Mouse (Mus musculus) T-helper 2 cell (primary cell): ENCODE data around the gene Scly.

Experiments
- in situ Hi-C: fragments of 300-600 bp; cut with MboI, MseI; formaldehyde crosslinking; loops from one replicate; pipeline ENCODE4 v1.15.1; 2025; ENCODE audit warnings: high pct_unique_total_duplicates

The Scly gene

DNA sequence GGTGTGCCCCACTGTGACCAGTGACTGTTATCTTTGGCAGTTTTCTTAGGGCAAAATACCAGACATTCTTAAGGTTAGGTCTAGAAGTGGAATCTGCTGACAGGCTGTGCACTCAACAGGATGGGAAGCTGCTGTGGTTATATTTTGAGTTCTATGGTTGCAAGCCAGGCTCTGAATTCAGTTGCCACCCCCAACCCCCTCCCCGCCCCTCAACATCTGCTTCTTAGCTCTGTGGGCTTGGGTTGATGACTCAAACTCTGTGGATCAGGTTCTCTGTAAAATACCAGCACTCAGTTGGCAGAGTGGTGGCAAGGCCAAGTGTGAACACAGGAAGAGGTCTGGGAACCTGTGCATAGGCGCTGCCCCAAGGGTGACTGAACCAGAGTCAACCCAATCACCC lies 54.1 kb downstream of the Scly start:
- in situ Hi-C loops: no loop called here

DNA sequence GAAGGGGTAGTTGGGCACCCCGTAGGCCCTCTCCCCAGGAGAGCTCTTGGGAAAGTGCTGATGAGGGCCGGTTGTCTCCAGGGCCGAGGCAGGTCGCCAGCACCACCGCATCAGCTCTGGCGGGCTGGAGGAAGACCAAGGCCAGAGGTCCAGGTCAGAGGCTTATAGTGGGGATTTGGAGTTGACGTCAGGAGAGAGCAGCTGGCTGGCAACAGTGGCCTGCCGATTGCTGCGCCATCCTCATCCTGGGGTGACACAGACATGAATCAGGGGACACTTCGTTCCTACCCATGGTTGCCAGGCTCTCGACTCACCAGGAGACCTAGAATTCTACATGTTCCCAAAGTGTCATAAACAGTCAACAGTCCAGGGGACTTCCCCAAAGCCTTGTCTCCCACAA lies 58.0 kb downstream of the Scly start:
- in situ Hi-C loops: no loop called here

DNA sequence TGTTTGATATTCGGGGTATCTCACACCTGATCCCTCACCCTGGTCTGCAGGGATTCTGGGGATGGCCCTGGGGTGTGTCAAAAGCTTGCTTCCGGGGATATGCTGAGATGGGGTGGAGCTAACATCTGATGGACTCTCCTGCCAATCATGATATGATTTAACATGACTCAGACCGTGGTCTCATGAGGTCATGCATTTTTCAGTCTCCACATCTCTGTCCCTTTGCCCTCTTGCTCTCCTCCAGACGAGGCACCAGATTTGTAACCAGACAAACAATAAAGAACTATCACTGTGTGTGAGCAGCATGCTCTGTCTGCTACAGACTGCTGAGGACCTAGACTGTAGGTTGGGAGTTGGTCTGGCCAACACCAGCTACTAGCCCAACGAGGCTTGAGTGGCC lies 64.0 kb downstream of the Scly start:
- in situ Hi-C loops: no loop called here

DNA sequence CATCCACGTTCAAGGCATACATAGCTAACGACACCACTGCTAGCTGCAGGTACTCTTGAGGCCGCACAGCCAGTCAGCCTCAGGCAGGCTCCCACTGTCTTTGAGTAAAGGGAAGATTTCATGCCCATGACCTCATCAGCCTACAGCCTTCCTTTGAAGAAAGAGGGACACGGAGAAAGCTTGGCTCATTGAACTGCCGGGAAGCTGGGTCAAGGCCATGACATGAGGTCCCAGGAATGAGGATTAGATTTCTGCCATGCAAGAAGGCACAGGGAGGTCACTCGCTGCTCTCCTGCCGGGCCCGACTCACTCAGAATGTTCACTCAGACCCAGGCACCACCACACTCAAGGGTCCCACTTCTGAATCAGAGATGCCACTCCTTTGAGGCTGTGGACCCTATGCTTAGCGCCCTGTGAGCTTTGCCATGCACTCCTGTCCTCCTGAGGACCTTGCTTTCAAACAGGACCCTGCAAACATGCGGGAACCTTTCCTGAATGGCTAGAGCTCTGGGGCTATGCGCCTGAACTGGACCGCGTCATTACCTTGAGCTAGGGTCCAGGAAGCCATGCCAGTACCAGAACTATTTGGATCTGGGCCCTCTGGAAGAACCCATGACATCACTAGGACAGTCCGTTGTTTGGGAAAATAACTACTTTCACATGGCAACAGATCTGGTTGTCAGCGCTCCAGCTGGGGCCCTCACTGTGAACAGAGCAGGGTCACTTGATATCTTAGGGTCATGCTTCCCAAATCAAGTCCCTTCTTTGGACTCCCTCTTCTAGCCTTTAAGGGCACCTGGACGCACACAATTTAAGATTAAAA lies 66.9 kb downstream of the Scly start:
- in situ Hi-C loops: no loop called here

DNA sequence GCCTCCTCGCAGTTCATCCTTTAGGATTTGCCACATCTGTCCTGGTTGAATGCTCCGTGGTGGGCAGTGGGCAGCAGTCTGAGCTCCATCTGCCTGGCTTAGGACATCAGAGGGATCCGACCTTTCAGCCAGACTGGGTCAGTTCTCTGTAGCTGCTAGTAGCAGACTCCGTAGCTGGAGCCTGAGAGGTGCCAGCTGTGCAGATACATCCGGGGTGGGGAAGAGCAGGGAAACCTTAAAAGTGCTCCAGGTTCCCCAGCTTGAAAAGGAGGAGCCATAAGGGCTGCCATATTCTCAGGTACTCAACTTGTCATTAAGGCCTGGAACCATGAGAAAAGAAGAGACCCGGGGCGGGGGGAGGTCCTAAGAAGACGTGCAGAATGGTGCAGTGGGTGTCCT lies 67.7 kb downstream of the Scly start:
- in situ Hi-C loops: no loop called here

DNA sequence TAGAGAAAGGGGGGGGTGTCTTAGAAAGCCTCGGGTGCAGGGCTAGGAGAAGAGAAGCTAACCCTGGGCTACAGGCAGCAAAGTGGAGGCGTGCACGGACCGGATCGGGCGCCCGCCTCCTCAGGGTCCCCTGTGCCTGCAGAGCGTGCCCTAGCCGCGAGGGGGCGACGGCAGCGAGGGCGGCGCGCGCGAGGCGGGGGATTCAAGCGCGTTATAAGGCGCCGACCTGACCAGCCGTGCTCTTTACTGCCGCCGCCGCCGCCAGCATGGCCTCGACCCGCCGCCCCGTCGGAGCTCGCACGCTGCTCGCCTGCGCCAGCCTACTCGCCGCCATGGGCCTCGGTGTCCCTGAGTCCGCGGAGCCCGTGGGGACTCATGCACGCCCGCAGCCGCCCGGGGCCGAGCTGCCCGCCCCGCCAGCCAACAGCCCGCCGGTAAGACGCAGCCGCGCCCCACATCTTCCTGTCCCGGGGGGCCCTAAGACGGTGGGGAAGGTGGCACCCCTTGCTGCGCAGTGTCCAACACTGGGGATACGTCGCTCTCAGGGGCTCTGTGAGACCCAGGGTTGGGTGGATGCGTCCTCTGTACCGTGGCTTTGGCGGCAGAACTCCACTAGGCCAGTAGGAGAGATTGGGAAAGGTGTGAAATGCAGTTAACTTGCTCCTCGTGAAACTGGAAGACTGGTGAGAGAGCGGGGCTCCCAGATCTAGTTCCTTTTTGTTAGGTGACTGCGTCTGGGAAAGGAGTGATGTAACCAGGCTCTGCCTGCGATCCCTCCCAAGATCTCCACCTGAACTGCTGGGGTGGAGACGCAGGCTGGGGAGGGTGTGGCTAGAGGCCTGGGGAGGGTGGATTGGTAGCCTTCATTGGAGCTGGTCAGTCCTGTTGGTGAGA lies 68.3 kb downstream of the Scly start, which contains the start of gene Erfe:
Gene Erfe, plus strand, starts transcription at position 216 of the 894 bp plus-strand sequence.
- in situ Hi-C loops: no loop called here

DNA sequence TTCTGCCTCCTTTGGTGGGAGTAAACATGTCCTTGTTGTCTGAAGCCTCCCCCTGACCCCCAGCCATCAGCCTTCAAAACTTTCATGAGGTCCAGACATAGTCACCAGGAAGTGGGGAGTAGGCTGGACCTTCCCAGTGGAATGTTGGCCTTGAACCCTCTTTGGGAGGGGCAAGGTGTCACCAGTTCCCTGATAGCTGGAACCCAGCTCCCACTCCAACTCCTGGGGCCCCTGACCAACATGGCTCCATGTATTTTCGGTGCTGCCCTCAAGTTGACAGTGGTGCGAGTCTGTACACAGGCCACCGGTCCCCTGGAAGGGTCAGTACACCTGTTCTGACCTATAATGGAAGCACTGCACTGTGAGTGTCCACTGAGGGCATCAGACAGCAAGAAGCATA lies 69.2 kb downstream of the Scly start:
- in situ Hi-C loops: no loop called here

DNA sequence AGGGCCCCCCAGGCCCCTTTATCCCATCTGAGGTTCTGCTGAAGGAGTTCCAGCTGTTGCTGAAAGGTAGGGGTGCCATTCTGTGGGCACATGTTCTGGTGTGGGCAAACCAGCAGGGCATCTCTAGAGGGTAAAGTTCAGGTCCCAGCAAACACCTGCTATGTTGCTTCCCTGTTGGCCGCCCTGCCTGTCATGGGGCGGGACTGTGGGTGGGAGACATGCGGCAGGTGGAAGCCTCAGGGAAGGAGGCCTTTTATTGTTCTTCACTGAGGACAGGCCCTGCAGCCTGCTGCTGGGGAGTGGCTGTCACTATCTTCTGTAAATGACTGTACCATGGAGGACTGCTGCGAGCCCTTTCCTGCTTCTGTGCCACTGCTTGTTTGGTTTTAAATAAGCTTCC lies 71.3 kb downstream of the Scly start:
- in situ Hi-C loops: no loop called here

DNA sequence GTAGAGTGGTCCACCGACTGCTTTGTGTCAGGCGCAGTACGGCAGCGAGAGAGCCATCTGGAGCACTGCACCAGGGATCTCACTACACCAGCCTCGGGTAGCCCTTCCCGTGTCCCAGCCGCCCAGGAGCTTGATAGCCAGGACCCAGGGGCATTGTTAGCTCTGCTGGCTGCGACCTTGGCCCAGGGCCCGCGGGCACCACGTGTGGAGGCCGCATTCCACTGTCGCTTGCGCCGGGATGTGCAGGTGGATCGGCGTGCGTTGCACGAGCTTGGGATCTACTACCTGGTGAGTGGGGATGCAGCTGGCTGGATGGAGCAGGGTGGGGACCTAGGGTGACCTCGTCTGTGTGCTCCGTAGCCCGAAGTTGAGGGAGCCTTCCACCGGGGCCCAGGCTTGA lies 71.9 kb downstream of the Scly start:
- in situ Hi-C loops: no loop called here
